Mouse (Mus musculus): ENCODE results near the gene Ppih.
A peak's percentile ranks its signal among the peaks of the same experiment; 100 is the strongest.

Ppih gene

DNA sequence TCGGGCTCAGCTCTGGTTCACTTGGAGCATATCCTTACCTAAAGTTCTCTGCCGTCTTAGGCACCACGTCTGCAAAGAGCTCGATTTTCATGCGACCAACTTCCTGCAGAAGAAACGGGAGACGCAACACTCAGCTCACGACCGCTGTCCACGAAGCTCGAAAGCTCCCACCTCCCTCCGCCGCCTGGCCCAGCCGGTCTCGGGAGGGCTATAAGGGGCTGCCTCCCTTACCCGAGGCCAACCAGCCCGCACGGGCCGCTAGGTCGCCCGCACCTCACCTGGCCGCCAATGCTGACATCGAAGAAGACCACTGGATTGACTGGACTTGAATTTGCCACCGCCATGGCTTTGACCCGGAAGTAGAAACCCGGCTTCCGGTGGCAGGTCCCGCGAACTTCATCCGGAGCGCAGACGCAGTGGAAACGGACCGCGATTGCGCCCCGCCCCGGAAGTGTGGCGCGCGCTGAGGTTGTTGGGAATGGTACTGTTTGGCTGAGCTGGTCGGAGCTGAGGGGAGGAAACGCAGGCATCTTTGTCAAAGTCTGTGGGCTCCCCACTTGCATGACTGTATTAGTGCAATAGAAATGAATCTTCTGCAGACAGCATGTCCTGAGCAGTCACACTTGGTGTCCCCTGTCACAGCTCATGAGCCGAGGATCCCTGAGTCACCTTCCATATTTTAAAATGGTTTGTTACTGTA, at the start of gene Ppih:
Ppih (minus strand) TSS at position 416 of the 700 bp plus-strand sequence.
- DNase-seq (ENCODE audit: low spot score) = peak; percentile 96

DNA sequence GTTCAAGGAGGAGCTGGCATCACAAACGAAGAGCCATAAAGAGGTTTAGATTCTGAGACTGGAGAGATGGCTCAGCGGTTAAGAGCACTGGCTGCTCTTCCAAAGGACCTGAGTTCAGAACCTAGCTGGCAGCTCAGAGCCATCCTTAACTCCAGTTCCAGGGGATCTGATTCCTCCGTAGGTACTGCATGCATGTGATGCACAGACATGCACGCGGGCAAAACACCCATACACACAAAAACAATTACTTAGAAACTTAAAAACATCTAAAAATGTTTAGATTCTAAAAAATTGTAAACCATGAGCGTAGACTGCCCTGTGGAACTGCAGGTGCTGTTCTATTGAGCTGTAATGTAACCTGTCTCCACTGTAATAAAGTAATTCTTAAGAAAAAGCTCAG, 49.1 kb upstream of the Ppih start:
- no peak for DNase-seq (ENCODE audit: low spot score)

DNA sequence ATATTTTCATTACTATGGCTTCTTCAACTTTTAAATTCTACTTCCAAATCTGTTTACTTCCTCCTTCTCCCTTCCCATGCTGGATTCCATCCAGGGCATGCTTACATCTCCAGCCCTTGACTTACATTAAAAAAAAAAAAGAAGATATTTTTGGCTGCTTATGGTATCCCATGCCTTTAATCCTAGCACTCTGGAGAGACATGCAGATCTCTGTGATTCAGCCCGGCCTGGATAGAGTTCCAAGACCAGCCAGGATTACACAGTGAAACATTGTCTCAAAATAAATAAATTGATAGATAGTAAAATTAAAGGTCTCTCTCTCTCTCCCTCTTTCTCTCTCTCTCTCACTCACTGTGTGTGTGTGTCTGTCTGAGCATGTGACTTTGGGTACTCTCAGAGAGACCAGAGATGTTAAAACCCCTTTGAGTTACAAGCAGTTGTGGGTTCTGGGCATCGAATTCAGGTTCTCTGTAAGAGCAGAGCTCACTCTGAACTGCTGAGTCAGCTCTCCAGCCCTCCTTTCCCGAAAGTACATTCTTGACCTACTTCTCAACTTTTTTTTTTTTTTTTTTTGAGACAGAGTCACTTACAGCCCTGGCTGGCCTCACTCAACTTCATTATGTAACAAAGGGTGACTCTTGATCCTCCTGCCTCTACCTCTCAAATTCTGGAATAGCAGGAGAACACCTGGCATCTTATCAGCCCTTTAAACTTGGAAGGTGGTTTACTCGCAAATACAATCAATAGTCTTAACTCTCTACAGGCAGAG, 46.6 kb upstream of the Ppih start:
- DNase-seq (ENCODE audit: low spot score) = peak; percentile 44

DNA sequence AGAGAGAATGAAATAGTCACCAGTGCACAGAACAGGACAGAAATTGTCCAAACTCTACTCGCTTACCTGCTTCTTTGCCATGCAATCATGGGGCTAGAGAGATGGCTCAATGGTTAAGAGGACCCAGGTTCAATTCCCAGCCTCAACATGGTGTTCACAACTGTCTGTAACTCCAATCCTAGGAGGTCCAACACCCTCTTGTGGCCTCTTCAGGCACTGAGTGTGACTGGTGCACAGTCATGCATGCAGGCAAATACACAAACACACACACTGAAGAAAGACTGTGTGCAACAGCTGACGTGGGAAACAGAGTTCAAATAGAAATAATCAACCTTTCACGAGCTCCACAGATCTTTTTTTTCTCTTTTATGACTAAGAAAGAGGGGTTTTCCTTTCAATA, 41.9 kb upstream of the Ppih start:
- no peak for DNase-seq (ENCODE audit: low spot score)

DNA sequence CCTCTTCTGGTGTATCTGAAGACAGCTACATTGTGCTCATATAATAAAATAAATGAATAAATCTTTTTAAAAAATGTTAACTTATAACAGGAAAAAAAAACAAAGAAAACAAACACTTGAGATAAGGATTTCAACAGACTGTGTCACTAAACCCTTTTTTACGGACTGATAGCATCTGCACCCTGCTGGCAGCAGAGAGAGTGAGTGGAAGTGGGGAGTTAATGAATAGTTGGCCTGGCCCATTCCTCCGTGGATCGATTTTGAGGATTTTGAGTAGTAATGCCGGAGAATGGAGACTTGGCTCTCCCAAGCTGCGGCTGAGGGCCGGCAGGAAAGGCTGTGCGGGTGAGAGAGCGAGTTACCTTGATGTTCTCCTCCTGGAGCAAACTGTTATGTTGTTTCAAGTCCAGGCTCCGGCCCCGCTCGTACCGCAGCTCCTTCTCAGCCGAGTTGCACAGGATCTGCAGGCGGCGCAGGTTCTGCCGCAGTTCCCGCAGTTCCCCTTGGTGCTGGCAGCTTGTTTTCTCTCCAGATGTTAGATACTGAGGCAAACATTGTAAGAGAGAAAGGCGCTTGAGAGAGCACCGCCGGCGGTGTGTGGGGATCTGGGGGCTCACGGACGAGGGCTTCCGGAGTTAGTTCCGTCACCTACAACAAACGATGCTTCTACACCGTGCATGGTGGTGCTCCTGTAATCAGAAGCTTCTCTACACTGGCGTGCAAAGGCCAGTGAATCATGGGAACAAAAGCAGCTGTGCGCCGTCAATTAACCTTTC, 39.0 kb upstream of the Ppih start:
- DNase-seq (ENCODE audit: low spot score) = no peak

DNA sequence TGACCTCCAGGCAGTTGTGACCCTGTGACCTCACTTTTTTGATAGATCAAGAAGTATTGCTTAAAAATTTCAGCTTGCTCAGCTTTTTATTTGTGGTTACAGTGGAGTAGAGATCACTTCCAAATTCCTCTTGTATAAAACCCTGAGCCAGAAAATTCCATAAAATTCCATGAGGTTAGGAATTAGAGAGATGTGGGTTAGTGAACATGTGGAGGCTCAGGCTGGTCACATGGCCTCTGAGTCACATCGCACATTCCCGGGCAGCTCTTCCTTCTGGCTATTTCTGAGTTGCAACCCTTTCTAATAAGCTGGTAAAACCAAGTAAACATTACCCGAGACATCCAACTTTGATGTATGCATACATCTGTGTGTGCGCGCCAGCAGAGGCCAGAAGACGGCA, 25.2 kb upstream of the Ppih start:
- no peak for DNase-seq (ENCODE audit: low spot score)

DNA sequence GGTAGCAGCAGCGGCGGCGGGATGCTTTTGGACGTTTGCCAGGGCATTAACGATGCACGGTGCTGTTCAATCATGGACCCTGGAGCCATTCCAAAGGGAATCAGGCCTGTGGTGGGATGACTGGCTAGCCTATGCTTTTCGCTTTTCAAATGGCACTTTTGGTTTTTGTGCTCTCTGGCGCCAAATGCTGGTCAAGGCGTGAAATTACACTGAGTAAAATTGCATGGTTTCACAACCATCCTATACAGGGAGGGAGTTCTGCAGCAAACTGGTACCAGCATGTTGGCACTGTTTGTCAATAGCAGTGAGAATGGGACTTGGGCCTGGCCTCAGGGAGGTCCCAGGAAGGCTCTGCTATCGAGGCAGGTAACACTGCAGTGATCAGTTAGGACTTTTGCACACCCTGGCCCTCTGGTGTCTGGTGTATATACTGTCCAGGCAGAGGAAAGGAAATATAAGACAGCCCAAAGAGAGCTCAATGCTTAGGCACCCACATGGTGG, 18.6 kb upstream of the Ppih start:
- peak; percentile 25 for DNase-seq (ENCODE audit: low spot score)

DNA sequence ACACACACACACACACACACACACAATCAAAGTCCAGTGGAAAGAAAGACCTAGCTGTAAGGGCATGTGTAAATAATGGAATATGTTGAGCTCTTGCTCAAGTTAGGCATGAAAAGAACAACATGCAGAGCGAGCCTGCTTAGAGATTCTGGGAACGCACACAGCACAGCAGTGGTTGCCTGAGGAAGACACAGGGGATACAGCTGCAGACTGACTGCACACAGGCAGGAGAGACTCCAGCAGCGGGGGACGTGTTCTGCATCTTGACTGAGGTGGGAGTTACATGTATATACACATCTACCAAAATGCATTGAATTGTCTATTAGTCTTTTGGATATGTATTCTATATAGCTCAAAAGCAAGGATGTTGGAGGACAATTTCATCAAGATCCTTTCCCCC, 18.1 kb upstream of the Ppih start:
- no peak for DNase-seq (ENCODE audit: low spot score)

DNA sequence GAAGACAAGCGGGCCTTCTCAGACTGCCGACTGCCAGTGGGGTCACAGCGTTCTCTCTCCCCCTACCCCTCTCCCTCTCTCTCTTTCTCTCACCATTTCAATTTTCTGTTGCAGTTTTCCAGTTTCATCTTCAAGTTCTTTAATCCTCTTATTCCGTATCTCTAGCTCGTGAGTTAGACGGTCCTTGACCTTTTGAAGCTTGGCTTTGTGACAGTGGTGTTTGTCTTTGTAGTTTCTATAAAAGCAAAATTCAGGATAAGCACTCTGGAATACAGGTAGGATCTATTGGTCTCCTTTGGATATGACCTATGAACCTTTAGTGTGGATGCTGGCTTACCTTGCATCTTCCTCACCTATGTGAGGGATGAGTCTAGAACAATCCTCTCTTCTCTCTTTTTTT, 13.1 kb upstream of the Ppih start:
- DNase-seq (ENCODE audit: low spot score) = no peak

DNA sequence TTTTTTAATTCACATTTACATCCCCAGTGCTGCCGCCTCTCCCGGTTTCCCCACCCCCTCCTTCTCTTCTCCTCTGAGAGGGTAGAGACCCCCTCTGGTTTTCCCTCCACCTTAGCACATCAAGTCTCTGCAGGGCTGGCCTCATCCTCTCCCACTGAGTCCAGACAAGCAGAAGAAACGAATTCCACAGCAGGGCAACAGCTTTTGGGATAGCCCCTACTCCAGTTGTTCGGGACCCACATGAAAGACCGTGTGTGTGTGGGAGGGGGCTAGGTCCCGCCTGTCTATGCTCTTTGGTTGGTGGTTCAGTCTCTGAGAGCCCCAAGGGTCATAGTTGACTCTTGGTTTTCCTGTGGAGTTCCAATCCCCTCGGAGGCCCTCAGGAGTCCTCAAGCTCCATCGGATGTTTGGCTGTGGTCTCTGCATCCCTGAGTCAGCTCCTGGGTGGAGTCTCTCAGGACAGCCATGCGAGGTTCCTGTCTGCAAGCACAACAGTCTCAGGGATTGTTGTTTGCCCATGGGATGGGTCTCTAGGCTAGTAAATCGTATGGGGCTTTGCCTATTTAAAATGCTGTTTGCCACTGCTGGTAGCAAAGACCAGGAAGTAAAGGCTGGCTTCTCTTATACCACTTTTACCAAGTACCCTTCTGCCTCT, 677 bp upstream of the Ppih start:
- no peak for DNase-seq (ENCODE audit: low spot score)

DNA sequence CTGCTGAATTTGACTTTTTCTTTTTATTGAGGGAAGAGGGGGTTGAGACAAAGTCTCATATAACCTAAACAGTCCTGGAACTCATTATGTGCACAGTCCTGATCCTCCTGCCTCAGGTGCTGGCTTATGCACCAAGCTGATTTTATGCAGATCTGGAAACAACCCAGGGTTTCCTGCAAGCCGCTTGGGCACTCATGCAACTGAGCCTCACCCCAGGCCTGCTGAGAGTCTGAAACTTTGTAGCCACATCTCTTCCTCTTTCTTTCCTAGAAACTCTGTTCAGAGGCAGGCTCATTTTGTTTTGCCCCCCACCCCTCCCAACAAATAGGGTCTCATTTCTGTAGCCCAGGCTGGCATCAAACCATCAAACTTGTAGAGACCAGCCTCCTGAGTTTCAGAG, 6.6 kb downstream of the Ppih start:
- no peak for DNase-seq (ENCODE audit: low spot score)

DNA sequence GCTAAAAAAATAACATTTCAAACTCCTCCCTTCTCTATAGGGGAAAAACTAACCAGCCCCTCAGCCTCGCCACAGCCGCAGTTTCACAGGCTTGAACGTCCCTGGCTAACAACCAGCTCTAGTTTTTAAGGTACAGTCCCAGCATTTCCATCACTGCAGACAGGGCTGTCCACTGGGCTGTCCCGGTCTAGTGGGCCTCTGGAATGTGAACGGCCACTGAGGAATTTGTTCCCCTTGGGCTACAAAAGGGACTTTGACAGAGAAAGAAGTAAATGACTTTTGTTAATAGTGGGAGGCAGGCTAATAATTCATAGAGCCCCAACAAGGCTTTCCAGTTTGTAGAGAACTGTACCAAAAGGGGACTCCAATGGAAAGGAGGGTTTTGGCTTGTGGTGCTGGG, 14.9 kb downstream of the Ppih start:
- no peak for DNase-seq (ENCODE audit: low spot score)

DNA sequence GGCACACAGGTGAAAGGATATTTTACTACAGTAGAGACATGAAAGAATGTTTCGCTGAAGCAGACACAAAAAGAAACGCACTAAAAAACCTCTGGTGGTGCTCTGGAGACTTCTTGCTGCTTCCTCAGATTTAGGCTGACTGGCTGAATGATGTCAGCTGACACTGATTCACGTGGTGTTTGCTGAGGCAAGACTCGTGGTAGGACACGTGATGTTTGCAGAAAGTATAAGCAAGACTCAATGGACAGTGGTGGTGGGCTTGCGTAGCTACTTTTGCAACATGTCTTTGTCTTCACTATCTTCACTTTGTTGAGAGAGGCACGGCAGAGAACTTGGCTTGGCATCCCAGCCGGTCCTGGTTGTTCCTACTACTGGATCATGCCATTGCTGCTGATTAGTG, 17.1 kb downstream of the Ppih start:
- DNase-seq (ENCODE audit: low spot score) = no peak

DNA sequence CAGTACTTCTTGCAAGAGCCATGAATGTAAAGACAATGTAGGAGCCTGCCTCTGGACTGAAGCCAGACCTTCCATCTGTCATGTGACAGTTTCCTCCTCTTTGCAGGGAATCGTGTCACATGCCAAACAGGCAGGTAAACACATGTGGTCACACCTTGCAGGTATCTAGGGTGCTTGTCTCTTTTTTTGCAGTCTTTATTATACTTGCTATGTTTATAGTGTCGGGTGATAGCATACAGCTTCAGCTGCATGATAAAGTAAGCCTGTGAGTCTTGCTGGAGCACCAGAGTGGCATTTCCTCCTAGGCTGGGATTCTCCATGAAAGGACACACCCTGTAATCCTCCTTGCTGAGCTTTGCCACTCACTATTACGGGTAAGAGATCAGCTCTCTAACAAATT, 18.6 kb downstream of the Ppih start:
- DNase-seq (ENCODE audit: low spot score) = no peak

DNA sequence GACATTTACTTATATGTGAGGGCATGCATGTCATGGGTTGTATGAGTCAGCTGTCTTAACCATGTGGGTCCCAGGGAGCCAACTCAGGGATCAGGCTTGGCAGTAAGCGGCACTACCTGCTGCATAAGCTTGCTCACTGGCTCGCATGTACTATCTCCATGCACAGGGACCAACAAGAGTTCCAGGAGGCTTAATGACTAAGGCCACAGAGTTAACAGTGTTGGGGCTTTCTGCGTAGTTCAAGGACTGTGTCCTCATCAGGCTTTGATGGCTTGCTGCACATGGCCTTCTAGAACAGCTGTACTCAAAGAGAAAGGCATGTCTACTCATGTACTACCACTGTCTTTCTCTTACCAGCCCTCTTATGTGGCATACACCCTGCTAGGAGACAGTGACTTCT, 19.6 kb downstream of the Ppih start:
- no peak for DNase-seq (ENCODE audit: low spot score)

DNA sequence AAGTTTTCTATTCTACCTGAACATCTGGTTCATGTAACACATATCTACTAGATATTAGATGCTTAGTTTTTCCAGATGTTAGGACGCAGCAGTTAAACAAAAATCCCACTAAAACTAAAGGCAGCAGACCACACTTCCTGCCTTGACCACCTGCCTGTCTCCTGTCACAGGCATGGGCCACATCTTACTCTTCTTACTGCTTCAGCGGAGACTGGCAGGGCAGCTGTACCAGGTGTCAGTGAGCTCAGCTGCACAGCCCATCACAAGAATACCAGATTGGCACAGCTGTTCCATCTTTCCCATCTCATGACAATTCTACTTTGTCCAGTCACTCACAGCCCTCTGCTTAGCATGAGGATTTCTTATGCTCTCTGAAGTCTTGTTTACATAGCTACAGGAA, 23.0 kb downstream of the Ppih start:
- DNase-seq (ENCODE audit: low spot score) = no peak

DNA sequence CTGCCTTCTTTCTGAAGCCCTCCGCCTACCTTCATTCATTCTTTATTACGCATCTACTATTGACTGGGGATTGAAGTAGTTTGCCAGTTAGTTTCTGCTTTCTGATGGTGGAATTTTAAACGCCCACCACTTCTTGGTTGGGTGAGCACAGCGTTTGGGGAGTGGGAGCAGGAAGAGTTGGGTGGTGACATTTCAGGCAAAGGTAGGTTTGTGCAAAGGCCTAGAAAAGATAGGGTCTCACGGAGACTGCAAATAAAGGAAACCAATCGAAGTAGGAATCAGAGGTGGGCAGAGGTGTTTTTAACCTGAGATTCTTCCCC, 25.3 kb downstream of the Ppih start:
- DNase-seq (ENCODE audit: low spot score) = no peak

DNA sequence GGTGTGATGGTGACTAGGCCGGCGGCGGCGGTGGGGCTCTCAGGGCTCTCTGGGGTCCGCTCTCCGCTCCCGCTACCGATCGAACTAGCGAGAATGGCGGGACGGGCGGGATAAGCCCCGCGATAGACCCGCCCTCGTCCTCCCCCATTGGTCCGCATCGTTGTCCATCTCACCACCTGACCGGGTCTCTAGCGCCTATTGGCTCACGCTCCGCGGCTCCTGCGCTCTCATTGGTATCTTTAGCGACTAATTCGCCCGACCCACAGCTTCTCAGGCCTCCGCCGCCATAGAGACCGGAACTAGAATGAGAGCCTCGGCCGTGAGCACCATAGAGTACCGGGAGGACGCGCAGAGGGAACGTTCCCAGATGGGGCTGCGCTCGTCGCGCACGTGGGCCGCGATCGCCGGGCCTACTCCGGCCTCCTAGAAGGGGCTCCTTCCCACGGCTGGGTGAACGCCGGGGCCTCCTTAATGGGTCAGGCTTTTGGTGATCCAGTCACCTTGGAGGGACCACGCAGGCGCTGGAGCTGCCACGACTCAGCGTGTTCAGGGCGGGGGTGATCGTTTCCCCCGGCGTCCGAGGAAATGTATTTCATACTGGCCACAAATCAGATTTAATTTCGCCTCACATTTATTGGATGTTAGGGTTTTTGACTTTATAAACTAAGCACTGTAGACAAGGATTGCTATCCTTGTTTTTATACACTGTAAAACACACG, 25.8 kb downstream of the Ppih start, which contains the start of gene Ybx1:
Ybx1 (minus strand) TSS at position 190 of the 719 bp plus-strand sequence.
- DNase-seq (ENCODE audit: low spot score) = peak; percentile 99

DNA sequence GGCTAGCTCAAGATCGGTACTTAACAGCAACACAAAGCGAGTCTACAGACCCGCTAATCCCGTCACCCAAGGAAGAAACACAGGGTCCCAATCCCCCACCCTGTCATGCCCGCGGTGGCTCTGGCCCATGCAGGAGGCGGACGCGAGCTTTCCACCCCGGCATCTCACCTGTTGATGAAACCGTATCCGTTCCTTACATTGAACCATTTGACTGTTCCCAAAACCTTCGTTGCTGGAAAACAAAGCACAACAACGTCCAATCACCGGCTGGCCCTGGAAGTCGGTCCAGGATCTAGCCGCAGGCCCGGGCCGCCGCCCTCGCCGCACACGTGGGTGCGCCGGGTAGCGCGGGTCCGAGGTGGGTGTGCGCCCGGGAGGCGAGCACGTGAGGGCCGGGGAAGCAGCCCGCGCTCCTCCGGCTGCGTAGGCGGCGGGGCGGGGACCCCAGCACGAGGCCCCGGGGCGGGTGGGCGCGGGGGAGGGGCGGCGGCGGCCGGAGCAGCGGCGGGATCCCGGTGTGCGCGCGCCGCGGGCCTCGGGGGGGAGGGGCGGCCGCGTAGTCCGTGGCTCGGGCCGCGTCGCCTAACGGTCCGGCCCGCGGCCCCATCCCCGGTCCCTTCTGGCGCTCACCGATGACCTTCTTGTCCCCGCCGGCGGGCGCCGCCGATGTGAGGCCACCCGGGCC, 26.6 kb downstream of the Ppih start:
- no peak for DNase-seq (ENCODE audit: low spot score)

DNA sequence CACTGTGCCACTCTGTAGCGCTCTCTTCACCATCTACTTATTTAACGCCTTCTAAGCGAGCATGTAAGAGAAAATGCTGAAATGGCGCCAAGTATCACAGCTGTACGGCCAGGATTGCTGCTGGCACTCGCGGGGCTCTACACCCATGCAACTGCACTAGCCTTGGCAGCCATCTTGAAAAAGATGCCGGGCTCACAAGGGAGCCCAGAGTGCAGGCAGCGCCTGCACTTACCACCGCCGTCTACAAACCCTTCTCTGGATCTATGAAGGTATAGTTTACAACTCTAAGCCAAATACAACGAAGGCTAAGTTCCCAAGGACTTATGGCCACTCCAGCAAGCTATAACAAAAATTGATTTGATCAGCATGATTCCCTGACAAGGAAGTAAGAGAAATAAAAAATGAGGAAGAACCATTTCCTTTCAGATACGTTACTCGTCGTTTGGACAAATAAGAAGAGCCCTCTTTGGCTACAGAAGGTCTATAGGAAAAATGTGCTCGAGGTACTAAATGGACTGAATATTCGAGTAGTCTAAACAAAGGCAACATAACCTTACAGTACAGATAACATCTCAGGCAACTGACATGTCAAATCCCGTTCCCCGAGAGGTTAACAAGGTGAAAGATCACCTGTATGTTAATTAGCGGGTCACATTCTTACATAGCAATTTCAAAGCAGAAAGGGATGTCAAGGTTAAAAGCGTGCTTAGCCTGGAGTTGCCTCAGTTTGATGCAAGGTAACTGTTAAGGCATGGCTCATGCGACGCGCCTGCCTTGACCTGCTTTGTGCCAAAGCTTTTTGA, 27.4 kb downstream of the Ppih start:
- DNase-seq (ENCODE audit: low spot score) = peak; percentile 28
